Mouse (Mus musculus) adrenal gland, adult 2 months (tissue): ENCODE measurements around the gene Abcb6. TPM values are rescaled to one million over a fixed set of nuclear protein-coding genes. Genes with fewer than 3 reads are reported as not detected.

ENCODE experiments used
- DNase-seq: peaks from one replicate; pipeline ENCODE4 v3.0.0; 2021
- long read RNA-seq: library from polyadenylated mRNA; stranded (forward); transcript quantifications from one replicate; pipeline ENCODE4 v2.0.0, GENCODE M21; 2021
- polyA plus RNA-seq: library from polyadenylated mRNA; depleted of rRNA; stranded (reverse); fragments of >200 nt; gene quantifications from 2 replicates; pipeline ENCODE4 v1.2.3, GENCODE M21; 2012; rRNA removed
- total RNA-seq, 2 experiments: library from RNA; stranded (reverse); gene quantifications; 2 replicates each; pipeline ENCODE4 v1.2.3; 2021

Abcb6 gene
- total RNA-seq, result 10 to 100 TPM; 24.2 to 31.7 TPM
- polyA plus RNA-seq, result 23.2 and 23.3 TPM in 2 replicates
- long read RNA-seq, transcript Abcb6-201 (19 exons, 2,966 nt), result major isoform, 27 of 33 reads
- long read RNA-seq, partial matches to known transcripts, result 1 of 33 reads
- long read RNA-seq, other reads (novel, unspliced or antisense), result 5 of 33 reads

- peak; percentile 93 for DNase-seq
Observed at GRCm38 (mm10) chr1:75180105-75180590, at the start of gene Abcb6. Gene Abcb6 (minus strand): TSS chr1:75180392.

- DNase-seq, result no peak
Observed at GRCm38 (mm10) chr1:75229158-75229557, 49.0 kb upstream of the Abcb6 start.

- no peak for DNase-seq
Observed at GRCm38 (mm10) chr1:75227653-75228052, 47.5 kb upstream of the Abcb6 start.

- DNase-seq, result no peak
Observed at GRCm38 (mm10) chr1:75226138-75226537, 45.9 kb upstream of the Abcb6 start.

GRCm38 (mm10) chr1:75225473-75225872 lies 45.3 kb upstream of the Abcb6 start:
- no peak for DNase-seq

GRCm38 (mm10) chr1:75223532-75223931 lies 43.3 kb upstream of the Abcb6 start:
- no peak for DNase-seq

- no peak for DNase-seq
Observed at GRCm38 (mm10) chr1:75222926-75223325, 42.7 kb upstream of the Abcb6 start.

- no peak for DNase-seq
Observed at GRCm38 (mm10) chr1:75221538-75221937, 41.3 kb upstream of the Abcb6 start.

GRCm38 (mm10) chr1:75219531-75219930 lies 39.3 kb upstream of the Abcb6 start, which contains the start of gene Tuba4a:
Gene Tuba4a (minus strand): TSS chr1:75219865.
- no peak for DNase-seq

GRCm38 (mm10) chr1:75219078-75219477 lies 38.9 kb upstream of the Abcb6 start:
- DNase-seq, result peak; percentile 91

GRCm38 (mm10) chr1:75218227-75219001 lies 38.2 kb upstream of the Abcb6 start:
- DNase-seq, result peak; percentile 59

- DNase-seq, result no peak
Observed at GRCm38 (mm10) chr1:75217893-75218226, 37.7 kb upstream of the Abcb6 start.

GRCm38 (mm10) chr1:75216797-75217585 lies 36.8 kb upstream of the Abcb6 start:
- no peak for DNase-seq

- no peak for DNase-seq
Observed at GRCm38 (mm10) chr1:75215785-75216184, 35.6 kb upstream of the Abcb6 start.

- DNase-seq, result peak; percentile 50
Observed at GRCm38 (mm10) chr1:75214886-75215285, 34.7 kb upstream of the Abcb6 start.

GRCm38 (mm10) chr1:75214442-75214841 lies 34.2 kb upstream of the Abcb6 start:
- DNase-seq, result no peak

GRCm38 (mm10) chr1:75213096-75213495 lies 32.9 kb upstream of the Abcb6 start:
- DNase-seq, result no peak

- no peak for DNase-seq
Observed at GRCm38 (mm10) chr1:75212542-75212941, 32.4 kb upstream of the Abcb6 start.

GRCm38 (mm10) chr1:75211141-75211708 lies 31.0 kb upstream of the Abcb6 start:
- no peak for DNase-seq

GRCm38 (mm10) chr1:75210136-75211087 lies 30.2 kb upstream of the Abcb6 start, which contains the start of the genes Glb1l and Stk16:
Gene Glb1l (minus strand): TSS chr1:75210813.
Gene Stk16 (plus strand): TSS chr1:75210838.
- peak; percentile 96 for DNase-seq
